Mouse (Mus musculus) retina, postnatal 1 day (tissue): ENCODE data around the gene Fzd5.

Experiments
- DNase-seq: peaks from one replicate; pipeline ENCODE4 v3.0.0-alpha.2; 2012

Gene Fzd5

DNA sequence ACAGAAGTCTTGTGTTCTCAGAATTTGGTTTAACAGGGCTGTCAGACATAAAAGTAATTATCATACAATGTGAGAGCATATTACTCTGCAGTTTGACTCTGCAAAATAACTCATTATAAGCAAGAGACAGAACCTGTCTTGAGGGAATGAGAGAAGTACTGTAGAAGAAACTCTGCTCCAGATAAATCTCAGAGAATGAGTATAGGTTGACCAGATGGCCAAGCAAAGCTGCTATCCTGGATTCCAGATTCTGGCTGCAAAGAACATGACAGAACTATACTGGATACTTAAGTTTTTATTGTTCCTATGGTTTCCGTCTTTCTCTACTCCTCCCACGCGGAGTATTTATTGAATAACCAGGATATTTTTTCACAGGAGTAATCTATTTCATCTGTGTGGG, 54.5 kb downstream of the Fzd5 start:
- DNase-seq, result no peak

DNA sequence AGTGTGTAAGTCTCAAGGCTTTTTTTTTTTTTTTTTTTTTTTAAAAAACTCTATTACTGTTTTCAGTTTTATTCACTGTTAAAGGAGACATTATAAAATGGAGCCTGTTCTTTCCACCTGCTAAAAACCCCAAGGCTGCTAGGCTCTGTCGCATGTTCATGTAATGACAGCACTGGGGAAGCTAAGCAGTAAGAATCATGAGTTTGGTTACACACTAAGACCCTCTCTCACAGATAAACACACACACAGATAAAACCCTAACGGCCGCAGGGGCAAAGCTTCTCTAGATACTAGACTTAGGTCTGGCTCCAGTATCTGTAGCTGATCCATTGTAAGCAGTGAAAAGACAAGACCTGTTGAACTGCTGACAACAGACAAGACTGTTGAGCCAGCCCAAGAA, 56.1 kb downstream of the Fzd5 start:
- no peak for DNase-seq
